Mouse (Mus musculus): Measurements from ENCODE around the gene Pnma5.

DNA sequence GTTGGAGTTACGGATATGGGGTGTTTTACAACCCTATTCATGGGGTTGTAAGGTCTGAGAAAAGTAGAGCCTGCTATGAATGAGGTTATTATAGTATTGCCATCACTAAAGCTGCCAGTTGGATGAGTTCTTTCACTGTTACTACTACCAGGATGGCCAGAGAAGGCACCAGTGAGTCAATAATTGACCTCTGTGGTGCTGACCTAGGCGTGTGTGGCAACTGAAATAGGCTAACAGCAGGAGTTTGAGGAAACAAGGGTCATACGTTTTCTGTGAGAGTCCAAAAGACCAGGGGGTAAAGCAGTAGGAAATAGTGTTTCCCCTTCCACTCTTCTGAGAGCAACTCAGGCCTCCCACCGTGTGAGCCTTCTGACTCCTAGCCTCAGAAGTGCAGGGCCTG is 24.1 kb downstream of the Pnma5 start:
- TF ChIP-seq CTCF (IDR thresholded peaks at IDR 0.05; ENCODE audit: low read depth) (no peak), EP300 (IDR thresholded peaks at IDR 0.05; ENCODE audit: low read depth) (no peak)

Measured in heart, postnatal 0 days (tissue).